Mouse (Mus musculus) hematopoietic stem cell, adult 5-6 weeks (primary cell): ENCODE measurements around the gene Pou4f2. TPM values are rescaled to one million over a fixed set of nuclear protein-coding genes. Genes with fewer than 3 reads are reported as not detected.

ENCODE experiments used
- ATAC-seq, 2 experiments: fragments of 125-278 bp in 1 of 2; replicated peaks in 1 of 2; 2 replicates each; pipeline ENCODE4 v1.8.0; 2016 to 2017; ENCODE audit warnings: inconsistent platforms in 2 of 2, mild to moderate bottlenecking in 2 of 2, moderate number of reproducible peaks in 2 of 2, low read depth in 1 of 2, moderate TSS enrichment in 1 of 2; ENCODE audit not compliant: low FRiP score in 2 of 2, poor library complexity in 2 of 2, severe bottlenecking in 2 of 2, insufficient read depth in 1 of 2, low TSS enrichment in 1 of 2
- total RNA-seq: library from RNA; stranded (forward); fragments of 172-1452, 232-1000 nt; gene quantifications from 2 replicates; pipeline ENCODE4 v1.2.3, GENCODE M21; 2017

Pou4f2 gene
- total RNA-seq, 1 experiment from 2014 or later, result not detected

GRCm38 (mm10) chr8:78426875-78427768 lies 9.3 kb downstream of the Pou4f2 start:
- ATAC-seq, result no peak

GRCm38 (mm10) chr8:78426455-78426854 lies 10.0 kb downstream of the Pou4f2 start:
- ATAC-seq, result no peak

GRCm38 (mm10) chr8:78423937-78424336 lies 12.5 kb downstream of the Pou4f2 start:
- no peak for ATAC-seq

GRCm38 (mm10) chr8:78420101-78420503 lies 16.3 kb downstream of the Pou4f2 start:
- peak; percentile 53 to 65; a peak in 3 of 4 replicates for ATAC-seq

- ATAC-seq, result no peak
These were observed 17.2 kb downstream of the Pou4f2 start for GRCm38 (mm10) chr8:78419272-78419671.

GRCm38 (mm10) chr8:78390756-78391155 lies 45.7 kb downstream of the Pou4f2 start:
- ATAC-seq, result no peak

Other genes starting within 250 kb of the Pou4f2 start
- gene Ttc29, start 223.3 kb downstream of the Pou4f2 start, total RNA-seq, result not detected in 2 replicates
- 153 and 167 TPM in 2 replicates for gene Rbmxl1, start 72.3 kb upstream of the Pou4f2 start, total RNA-seq
- gene Slc10a7, start 72.7 kb upstream of the Pou4f2 start, total RNA-seq, result 16.4 and 17.7 TPM in 2 replicates